Mouse (Mus musculus) forebrain, postnatal 0 days (tissue): ENCODE measurements around the gene Olfr314. TPM values are rescaled to one million over a fixed set of nuclear protein-coding genes. Genes with fewer than 3 reads are reported as not detected.
"Not testable (repeated sequence)": the region's sequence is repeated elsewhere in the genome, so short reads cannot be mapped to it uniquely, and the experiment has no call there.

Experiments
- ATAC-seq: fragments of 200-750 bp; cut with Nextera tagmentation; 2 replicates; pipeline ENCODE4 v1.8.0; 2017; ENCODE audit warnings: mild to moderate bottlenecking, moderate library complexity
- DNase-seq: peaks from one replicate; pipeline ENCODE4 v3.0.0-alpha.2; 2015
- H3K27ac ChIP-seq: fragments of 300-500 bp; sonication (generic); 2 replicates; pipeline ENCODE4 v1.5.1; 2014; ENCODE audit warnings: low read depth, mild to moderate bottlenecking, antibody characterized with exemption, low read length, moderate library complexity, mixed read lengths
- H3K27me3 ChIP-seq: fragments of 300-500 bp; sonication (generic); 2 replicates; pipeline ENCODE4 v1.6.1; 2014; ENCODE audit warnings: mild to moderate bottlenecking, low read length, mixed read lengths; ENCODE audit not compliant: insufficient read depth
- H3K36me3 ChIP-seq: fragments of 300-500 bp; sonication (generic); 2 replicates; pipeline ENCODE4 v1.6.1; 2014; ENCODE audit warnings: mild to moderate bottlenecking, moderate library complexity; ENCODE audit not compliant: insufficient read depth
- H3K4me1 ChIP-seq: fragments of 300-500 bp; sonication (generic); 2 replicates; pipeline ENCODE4 v1.6.1; 2014; ENCODE audit warnings: antibody characterized with exemption; ENCODE audit not compliant: insufficient read depth
- H3K4me2 ChIP-seq: fragments of 300-500 bp; sonication (generic); 2 replicates; pipeline ENCODE4 v1.6.1; 2014; ENCODE audit warnings: low read depth, mild to moderate bottlenecking, moderate library complexity
- H3K4me3 ChIP-seq: fragments of 300-500 bp; sonication (generic); 2 replicates; pipeline ENCODE4 v1.5.1; 2014; ENCODE audit warnings: low read depth, low read length, mixed read lengths
- H3K9ac ChIP-seq: fragments of 300-500 bp; sonication (generic); 2 replicates; pipeline ENCODE4 v1.6.1; 2014; ENCODE audit warnings: mild to moderate bottlenecking
- H3K9me3 ChIP-seq: fragments of 300-500 bp; sonication (generic); 2 replicates; pipeline ENCODE4 v1.6.1; 2016; ENCODE audit warnings: low read length
- CTCF ChIP-seq: sonication (generic); IDR thresholded peaks from 2 replicates; pipeline ENCODE4 v1.5.1; 2016; ENCODE audit warnings: antibody characterized with exemption, control low read depth, low read depth
- WGBS: fragments of 180-500 bp; shearing (Covaris S2); extraction: QIAGEN DNeasy Blood & Tissue Kit; methylation state at CpG from one replicate; pipeline ENCODE4 v1.1.7; 2014; 5-methylcytosine and 5-hydroxymethylcytosine counted together
- polyA plus RNA-seq: library from polyadenylated mRNA; unstranded; fragments of >200 nt; fragmentation: Nextera tagmentation; extraction: Ambion mirVana; gene quantifications from 2 replicates; pipeline ENCODE4 v1.2.1, GENCODE M21; 2015
- total RNA-seq: library from RNA; depleted of rRNA; stranded (reverse); fragments of >200 nt; gene quantifications from 2 replicates; pipeline ENCODE4 v1.2.3, GENCODE M21; 2014; rRNA removed

Gene Olfr314
- total and polyA plus RNA-seq, 2 experiments from 2014 or later: not detected

GRCm38 (mm10) chr11:58829764-58830163 is 47.0 kb downstream of the Olfr314 start:
- Histone ChIP-seq H3K4me3 (no peak overlapping the region), H3K4me1 (no peaks in the 10 kb centered on the region), H3K9ac (no peak overlapping the region), H3K27ac (no peak overlapping the region), H3K36me3 (no peaks in the 10 kb centered on the region), H3K27me3 (no peaks in the 10 kb centered on the region), H3K4me2 (no peak overlapping the region), H3K9me3 (no peaks in the 10 kb centered on the region)
- 84% methylated on average over 3 of the region's 3 CpGs for WGBS
- no peak for DNase-seq
- no peak for TF ChIP-seq CTCF
- ATAC-seq: no peak

- not testable (repeated sequence) for ATAC-seq, DNase-seq, H3K4me1 ChIP-seq, H3K27ac ChIP-seq, H3K4me2 ChIP-seq, H3K9ac ChIP-seq, H3K27me3 ChIP-seq, H3K36me3 ChIP-seq, H3K9me3 ChIP-seq, H3K4me3 ChIP-seq
- WGBS: 85% methylated on average over 3 of the region's 3 CpGs
Observed at GRCm38 (mm10) chr11:58832541-58832940, 49.8 kb downstream of the Olfr314 start.

Other genes with a start within 250 kb of the Olfr314 start
- 0.24 TPM in 1 of 2 replicates, not detected in the other for gene Olfr330, start 248.1 kb upstream of the Olfr314 start, total RNA-seq
- gene Olfr330, start 248.1 kb upstream of the Olfr314 start, polyA plus RNA-seq: not detected in 2 replicates
- gene Olfr329-ps, start 236.5 kb upstream of the Olfr314 start, total RNA-seq: not detected in 2 replicates
- not detected in 2 replicates for gene Olfr329-ps, start 236.5 kb upstream of the Olfr314 start, polyA plus RNA-seq
- not detected in 2 replicates for gene Olfr328, start 227.3 kb upstream of the Olfr314 start, total RNA-seq
- not detected in 2 replicates for gene Olfr328, start 227.3 kb upstream of the Olfr314 start, polyA plus RNA-seq
- not detected in 2 replicates for gene Olfr224, start 212.4 kb upstream of the Olfr314 start, total RNA-seq
- 0.10 TPM in 1 of 2 replicates, not detected in the other for gene Olfr224, start 212.4 kb upstream of the Olfr314 start, polyA plus RNA-seq
- not detected in 2 replicates for gene Olfr325, start 205.2 kb upstream of the Olfr314 start, total RNA-seq
- gene Olfr325, start 205.2 kb upstream of the Olfr314 start, polyA plus RNA-seq: not detected in 2 replicates
- gene Olfr324, start 187.8 kb upstream of the Olfr314 start, total RNA-seq: not detected in 2 replicates
- 0.13 TPM in 1 of 2 replicates, not detected in the other for gene Olfr324, start 187.8 kb upstream of the Olfr314 start, polyA plus RNA-seq
- not detected in 2 replicates for gene 2210407C18Rik, start 166.9 kb upstream of the Olfr314 start, total RNA-seq
- not detected in 2 replicates for gene 2210407C18Rik, start 166.9 kb upstream of the Olfr314 start, polyA plus RNA-seq
- not detected in 2 replicates for gene Olfr323, start 152.5 kb upstream of the Olfr314 start, total RNA-seq
- gene Olfr323, start 152.5 kb upstream of the Olfr314 start, polyA plus RNA-seq: not detected in 2 replicates
- 0.15 TPM in 1 of 2 replicates, not detected in the other for gene Trim58, start 142.5 kb upstream of the Olfr314 start, total RNA-seq
- gene Trim58, start 142.5 kb upstream of the Olfr314 start, polyA plus RNA-seq: 0.06 and 0.19 TPM in 2 replicates
- gene Olfr322, start 124.2 kb upstream of the Olfr314 start, total RNA-seq: not detected in 2 replicates
- not detected in 2 replicates for gene Olfr322, start 124.2 kb upstream of the Olfr314 start, polyA plus RNA-seq
- not detected in 2 replicates for gene Olfr320, start 101.9 kb upstream of the Olfr314 start, total RNA-seq
- gene Olfr320, start 101.9 kb upstream of the Olfr314 start, polyA plus RNA-seq: not detected in 2 replicates
- gene Olfr319, start 83.8 kb upstream of the Olfr314 start, total RNA-seq: not detected in 2 replicates
- not detected in 2 replicates for gene Olfr319, start 83.8 kb upstream of the Olfr314 start, polyA plus RNA-seq
- gene Olfr318, start 58.9 kb upstream of the Olfr314 start, total RNA-seq: not detected in 2 replicates
- not detected in 2 replicates for gene Olfr318, start 58.9 kb upstream of the Olfr314 start, polyA plus RNA-seq
- gene Olfr317, start 43.7 kb upstream of the Olfr314 start, total RNA-seq: 0.15 and 0.81 TPM in 2 replicates
- gene Olfr317, start 43.7 kb upstream of the Olfr314 start, polyA plus RNA-seq: 0.12 and 0.13 TPM in 2 replicates
- not detected in 2 replicates for gene Olfr316, start 30.2 kb upstream of the Olfr314 start, total RNA-seq
- 0.16 TPM in 1 of 2 replicates, not detected in the other for gene Olfr316, start 30.2 kb upstream of the Olfr314 start, polyA plus RNA-seq
- 0.29 TPM in 1 of 2 replicates, not detected in the other for gene Olfr315, start 9.8 kb upstream of the Olfr314 start, total RNA-seq
- not detected in 2 replicates for gene Olfr315, start 9.8 kb upstream of the Olfr314 start, polyA plus RNA-seq
- gene Fam183b, start 19.0 kb downstream of the Olfr314 start, total RNA-seq: 8.0 and 8.6 TPM in 2 replicates
- gene Fam183b, start 19.0 kb downstream of the Olfr314 start, polyA plus RNA-seq: 8.6 and 12.0 TPM in 2 replicates
- gene Olfr313, start 32.0 kb downstream of the Olfr314 start, total RNA-seq: not detected in 2 replicates
- not detected in 2 replicates for gene Olfr313, start 32.0 kb downstream of the Olfr314 start, polyA plus RNA-seq
- not detected in 2 replicates for gene Olfr312, start 46.3 kb downstream of the Olfr314 start, total RNA-seq
- gene Olfr312, start 46.3 kb downstream of the Olfr314 start, polyA plus RNA-seq: not detected in 2 replicates
- not detected in 2 replicates for gene Olfr311, start 56.3 kb downstream of the Olfr314 start, total RNA-seq
- not detected in 2 replicates for gene Olfr311, start 56.3 kb downstream of the Olfr314 start, polyA plus RNA-seq
- 22.6 and 22.8 TPM in 2 replicates for gene Gm12258, start 64.2 kb downstream of the Olfr314 start, total RNA-seq
- gene Gm12258, start 64.2 kb downstream of the Olfr314 start, polyA plus RNA-seq: 6.2 and 10.2 TPM in 2 replicates
- 8.5 and 8.8 TPM in 2 replicates for gene 2810021J22Rik, start 84.3 kb downstream of the Olfr314 start, total RNA-seq
- 5.3 and 8.2 TPM in 2 replicates for gene 2810021J22Rik, start 84.3 kb downstream of the Olfr314 start, polyA plus RNA-seq
- 13.0 and 13.2 TPM in 2 replicates for gene Zfp39, start 121.3 kb downstream of the Olfr314 start, total RNA-seq
- gene Zfp39, start 121.3 kb downstream of the Olfr314 start, polyA plus RNA-seq: 4.4 and 7.0 TPM in 2 replicates
- gene Btnl10, start 135.0 kb downstream of the Olfr314 start, total RNA-seq: 0.10 TPM in 1 of 2 replicates, not detected in the other
- not detected in 2 replicates for gene Btnl10, start 135.0 kb downstream of the Olfr314 start, polyA plus RNA-seq
- gene Rnf187, start 156.0 kb downstream of the Olfr314 start, total RNA-seq: 668 and 716 TPM in 2 replicates
- gene Rnf187, start 156.0 kb downstream of the Olfr314 start, polyA plus RNA-seq: 583 and 608 TPM in 2 replicates
- 446 and 960 TPM in 2 replicates for gene Hist3h2ba, start 166.0 kb downstream of the Olfr314 start, total RNA-seq
- 111 and 146 TPM in 2 replicates for gene Hist3h2ba, start 166.0 kb downstream of the Olfr314 start, polyA plus RNA-seq
- gene Hist3h2a, start 171.7 kb downstream of the Olfr314 start, total RNA-seq: 181 and 199 TPM in 2 replicates
- gene Hist3h2a, start 171.7 kb downstream of the Olfr314 start, polyA plus RNA-seq: 58.0 and 58.7 TPM in 2 replicates
- 3.4 and 4.0 TPM in 2 replicates for gene Trim17, start 171.7 kb downstream of the Olfr314 start, total RNA-seq
- 0.65 TPM in 2 replicates for gene Trim17, start 171.7 kb downstream of the Olfr314 start, polyA plus RNA-seq
- 29.2 and 31.9 TPM in 2 replicates for gene Trim11, start 195.1 kb downstream of the Olfr314 start, total RNA-seq
- 13.5 and 16.0 TPM in 2 replicates for gene Trim11, start 195.1 kb downstream of the Olfr314 start, polyA plus RNA-seq